Mouse (Mus musculus): ENCODE data around the gene Atp6v0c. TPM values are rescaled to one million over a fixed set of nuclear protein-coding genes. Genes with fewer than 3 reads are reported as not detected.

Atp6v0c gene
- total RNA-seq, 2 experiments from 2014 or later, result 227 to 247 TPM

DNA sequence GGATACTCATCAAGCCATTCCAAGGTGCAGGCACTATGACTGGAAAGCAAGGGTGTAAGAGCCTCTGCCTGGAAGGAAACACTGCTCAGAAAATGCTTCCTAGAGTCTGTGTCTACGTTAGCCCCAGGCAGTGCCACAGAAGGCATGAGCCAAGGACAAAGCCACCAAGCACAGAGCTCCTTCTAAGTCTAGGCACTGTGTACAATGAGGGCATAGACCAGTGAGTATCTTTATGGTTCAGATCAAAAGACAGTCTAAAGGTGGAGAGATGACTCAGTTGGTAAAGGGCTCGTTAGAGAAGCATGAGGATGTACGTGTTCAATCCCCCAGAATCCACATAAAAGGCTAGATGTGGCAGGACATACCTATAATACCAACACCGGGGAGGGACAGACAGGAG lies 31.6 kb upstream of the Atp6v0c start:
- intact Hi-C loops (cut with DNase I), result no loop called here
- DNase-seq, result no peak

DNA sequence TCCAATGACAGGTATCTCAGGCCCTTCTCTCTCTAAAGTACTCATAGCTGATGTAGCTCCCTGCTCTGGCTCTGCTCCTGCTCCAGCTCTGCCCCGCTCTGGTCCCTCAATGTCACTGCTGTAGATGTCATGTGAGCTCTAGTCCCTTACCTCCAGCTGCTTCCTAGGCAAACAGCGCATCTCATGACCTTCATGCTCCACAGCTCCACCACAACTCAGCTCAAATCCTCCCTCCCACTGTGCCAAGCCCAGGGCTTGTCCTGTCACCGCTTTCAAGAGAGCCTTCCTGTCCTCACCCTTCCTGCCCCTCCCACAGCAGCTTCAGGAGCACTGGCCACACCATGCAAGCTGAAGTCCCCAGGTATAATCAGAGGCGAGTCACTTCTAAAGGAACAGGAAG lies 30.2 kb upstream of the Atp6v0c start:
- intact Hi-C loops (cut with DNase I), result no loop called here
- no peak for DNase-seq

DNA sequence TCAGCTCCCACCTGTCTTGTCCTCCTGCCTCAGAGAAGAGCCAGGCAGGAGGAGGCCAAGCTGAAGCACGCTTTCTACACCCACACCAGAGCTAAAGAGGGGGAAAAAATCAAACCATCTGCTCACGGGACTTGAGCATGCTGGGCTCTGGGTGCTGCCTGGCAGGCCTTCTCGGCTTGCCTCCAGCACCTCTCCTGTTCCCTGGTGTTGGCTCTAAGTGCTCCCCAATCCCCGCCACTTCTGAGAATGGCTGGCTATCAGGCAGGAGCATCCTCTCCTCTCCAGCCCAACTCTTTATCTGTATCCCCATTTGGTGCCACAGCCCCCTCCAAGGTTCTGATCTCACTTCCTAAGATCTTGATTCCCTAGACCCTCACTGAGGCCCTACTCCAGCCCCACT lies 29.8 kb upstream of the Atp6v0c start:
- intact Hi-C loops (cut with DNase I), result no loop called here
- no peak for DNase-seq

DNA sequence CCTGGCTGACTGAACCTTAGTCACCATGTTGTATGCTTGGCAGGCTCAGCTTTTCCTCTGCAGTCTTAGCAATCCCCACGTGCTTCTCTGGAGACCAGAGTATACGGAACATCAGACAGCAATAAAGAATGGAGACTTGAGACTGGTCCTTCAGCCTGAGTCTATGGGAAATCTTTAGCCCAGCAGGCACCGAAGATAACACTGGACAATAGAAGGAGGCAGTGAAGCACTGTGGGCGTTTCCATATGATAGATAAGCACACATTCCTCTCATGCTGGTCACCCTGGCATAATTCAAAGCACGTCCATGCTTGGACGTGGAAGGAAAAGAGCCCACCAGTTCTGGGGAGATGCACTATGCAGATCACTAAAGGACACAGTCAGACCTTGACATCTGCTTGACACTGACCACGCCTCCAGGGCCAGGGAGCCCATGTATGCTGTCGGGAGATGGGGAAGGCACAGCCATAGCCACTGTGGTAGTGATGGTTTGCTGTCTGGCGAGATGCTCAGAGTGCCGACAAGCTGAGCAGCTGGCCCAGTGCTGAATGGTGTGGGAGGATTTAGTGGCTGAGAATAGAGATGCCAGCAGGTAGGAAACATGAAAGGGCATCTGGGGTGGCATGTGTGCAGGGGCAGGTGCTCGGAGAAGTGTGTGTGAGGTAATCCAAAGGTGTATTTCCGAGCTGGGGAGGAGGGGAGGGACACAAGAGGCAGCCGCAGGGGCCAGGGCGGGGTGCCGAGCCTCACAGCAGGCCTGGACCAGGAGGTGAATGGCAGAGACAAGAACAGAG lies 27.7 kb upstream of the Atp6v0c start:
- intact Hi-C loops (cut with DNase I), result no loop called here
- no peak for DNase-seq

DNA sequence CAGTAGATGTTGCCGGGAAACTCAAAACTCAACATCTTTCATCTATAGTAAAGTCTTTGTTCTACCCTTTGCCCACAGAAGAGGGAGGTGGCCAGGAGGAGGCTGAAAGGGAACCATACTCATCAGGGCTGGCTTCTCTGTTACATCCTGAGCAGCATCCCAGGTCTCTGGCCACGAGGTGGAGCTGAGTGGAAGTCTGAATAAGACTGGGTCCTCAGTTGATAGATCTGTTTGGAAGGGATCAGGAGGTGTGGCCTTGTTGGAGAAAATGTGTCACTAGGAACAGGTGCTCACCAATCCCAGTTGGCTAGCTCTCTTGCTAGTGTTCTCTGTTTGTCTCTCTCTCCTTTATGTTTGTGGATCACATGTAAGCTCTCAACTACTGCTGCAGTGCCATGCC lies 25.8 kb upstream of the Atp6v0c start:
- no peak for DNase-seq
- intact Hi-C loops (cut with DNase I), result no loop called here

DNA sequence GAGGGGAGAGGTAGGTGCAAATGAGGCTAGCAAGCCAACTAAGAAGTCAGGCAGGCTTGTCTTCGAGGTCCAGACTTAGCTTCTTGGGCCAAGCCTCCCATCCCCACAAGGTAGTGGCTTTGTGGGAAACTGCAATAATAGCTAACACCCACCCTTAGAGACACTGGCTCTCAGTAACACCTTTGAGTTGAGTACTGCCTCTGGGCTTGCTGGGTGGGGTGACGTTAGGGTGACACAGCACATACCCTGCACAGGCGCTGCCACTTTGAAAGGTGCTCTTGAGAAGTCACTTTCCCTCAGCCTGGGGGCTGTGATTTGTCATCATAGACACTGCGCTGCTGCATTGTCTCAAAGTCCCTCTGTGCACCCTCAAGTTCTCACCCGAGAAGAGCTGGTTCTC lies 24.3 kb upstream of the Atp6v0c start:
- no peak for DNase-seq
- intact Hi-C loops (cut with DNase I), result no loop called here

DNA sequence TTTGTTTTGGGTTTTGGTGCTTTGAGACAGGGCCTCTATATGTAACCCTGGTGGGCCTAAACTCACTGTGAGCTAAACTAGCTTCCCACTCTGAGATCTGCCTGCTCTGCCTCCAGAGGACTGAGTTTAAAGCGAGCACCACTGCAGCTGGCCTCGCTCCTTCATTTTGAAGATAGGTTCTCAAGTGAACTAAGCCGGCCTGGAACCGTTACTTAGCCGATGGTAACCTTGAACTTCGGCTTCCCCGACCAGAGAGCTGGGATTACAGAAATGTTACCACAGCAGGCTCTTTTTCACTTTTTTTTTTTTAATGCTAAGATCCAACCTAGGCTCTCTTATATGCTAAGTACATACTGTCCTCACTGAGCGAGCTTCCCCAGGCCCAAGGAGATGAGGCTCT lies 23.8 kb upstream of the Atp6v0c start:
- intact Hi-C loops (cut with DNase I), result no loop called here
- no peak for DNase-seq

DNA sequence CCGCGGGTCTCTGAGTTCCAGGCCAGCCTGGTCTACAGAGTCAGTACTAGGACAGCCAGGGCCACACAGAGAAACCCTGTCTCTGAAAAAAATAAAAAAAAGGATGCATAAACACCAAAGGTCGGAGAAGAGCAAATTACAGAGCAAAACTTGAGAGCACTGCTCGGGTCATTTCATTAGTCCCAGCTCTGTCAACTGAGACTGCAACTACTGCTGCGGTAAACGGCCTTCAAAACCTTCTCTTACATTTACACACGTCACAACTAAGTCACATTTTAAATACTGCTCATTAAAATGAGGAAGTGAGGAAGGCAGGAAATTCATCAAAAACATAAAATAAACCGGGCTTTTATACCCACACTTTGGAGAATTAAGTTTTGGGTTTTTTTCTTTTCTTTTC lies 23.3 kb upstream of the Atp6v0c start:
- no peak for DNase-seq
- intact Hi-C loops (cut with DNase I), result no loop called here

DNA sequence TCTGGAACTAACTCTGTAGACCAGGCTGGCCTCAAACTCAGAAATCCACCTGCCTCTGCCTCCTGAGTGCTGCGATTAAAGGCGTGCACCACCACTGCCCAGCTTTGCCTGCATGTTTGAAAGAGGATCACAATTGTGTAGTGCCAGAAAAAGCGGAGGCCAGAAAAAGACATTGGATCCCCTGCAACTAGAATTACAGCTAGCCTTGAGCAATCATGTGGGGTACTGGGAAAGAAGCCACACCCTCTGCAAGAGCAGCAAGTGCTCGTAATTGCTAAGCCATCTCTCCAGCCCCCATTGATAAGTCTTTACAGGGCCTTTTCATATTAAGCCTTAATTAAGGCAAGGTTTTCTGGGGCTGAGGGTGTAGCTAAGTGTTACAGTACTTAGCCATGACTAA lies 22.0 kb upstream of the Atp6v0c start:
- DNase-seq, result no peak
- intact Hi-C loops (cut with DNase I), result no loop called here

DNA sequence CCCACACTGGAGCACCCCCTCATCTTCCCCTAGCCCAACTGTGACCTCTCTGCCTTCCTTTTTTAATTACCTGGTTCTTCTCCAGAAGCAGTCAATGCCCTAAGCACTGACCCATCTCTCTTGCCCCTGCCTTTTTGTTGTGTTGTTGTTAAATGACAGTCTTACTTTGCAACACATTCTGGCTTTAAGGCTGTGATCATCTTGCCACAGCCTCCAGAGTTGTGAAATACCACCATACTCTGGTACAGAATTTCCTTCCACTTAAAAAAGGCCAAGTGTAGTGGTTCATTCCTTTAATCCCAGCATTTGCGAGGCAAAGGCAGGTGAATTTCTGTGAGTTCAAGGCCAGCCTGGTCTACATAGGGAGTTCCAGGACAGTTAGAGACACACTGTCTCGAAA lies 21.4 kb upstream of the Atp6v0c start:
- DNase-seq, result no peak
- intact Hi-C loops (cut with DNase I), result no loop called here

DNA sequence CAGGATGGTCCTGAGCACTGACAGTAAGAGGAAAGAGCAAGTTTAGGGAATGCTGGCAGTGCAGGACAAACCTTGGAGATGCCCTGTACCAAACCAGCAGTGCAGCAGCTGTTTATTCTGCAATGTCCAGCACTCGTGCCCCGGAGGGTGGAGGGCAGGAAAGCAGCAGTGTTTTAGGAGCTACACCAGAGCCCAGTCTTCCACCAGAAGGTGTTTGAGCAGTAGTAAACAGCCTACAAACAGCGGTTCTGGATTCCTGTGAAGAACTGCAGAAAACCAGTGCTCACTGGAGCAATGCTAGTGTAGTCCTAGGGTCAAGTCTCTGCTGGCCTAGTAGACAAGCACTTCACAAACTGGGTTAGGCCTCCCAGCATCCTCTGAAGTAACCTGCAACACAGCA lies 4.8 kb upstream of the Atp6v0c start:
- intact Hi-C loops (cut with DNase I), result loop anchor here (5.0 kb wide), 2 partner anchors 78 to 263 kb away; partner anchors contain the start of gene Ccnf
- no peak for DNase-seq

DNA sequence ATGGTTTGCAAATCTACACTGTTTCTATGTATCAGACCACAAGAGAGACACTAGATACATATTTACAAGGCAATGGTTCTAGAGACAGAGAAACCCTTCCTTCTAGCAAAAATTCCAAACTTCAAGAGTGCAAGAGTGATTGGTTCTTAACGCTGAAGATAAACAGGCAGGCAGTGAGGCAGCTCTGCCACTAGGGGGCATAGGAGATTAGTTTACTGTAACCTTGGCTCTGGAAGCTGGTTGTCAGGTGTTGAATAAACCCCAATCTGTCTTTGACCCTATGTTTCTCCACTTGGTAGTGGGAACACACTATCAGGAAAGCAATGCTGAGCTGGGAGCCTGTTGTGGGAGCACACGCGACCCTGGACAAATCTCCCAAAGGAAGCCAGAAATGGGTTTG lies 3.9 kb upstream of the Atp6v0c start:
- intact Hi-C loops (cut with DNase I), result loop anchor here (1.0 to 5.0 kb wide), 4 partner anchors 79 to 264 kb away; partner anchors contain the start of gene Ccnf
- DNase-seq, result peak; percentile 59 to 72

DNA sequence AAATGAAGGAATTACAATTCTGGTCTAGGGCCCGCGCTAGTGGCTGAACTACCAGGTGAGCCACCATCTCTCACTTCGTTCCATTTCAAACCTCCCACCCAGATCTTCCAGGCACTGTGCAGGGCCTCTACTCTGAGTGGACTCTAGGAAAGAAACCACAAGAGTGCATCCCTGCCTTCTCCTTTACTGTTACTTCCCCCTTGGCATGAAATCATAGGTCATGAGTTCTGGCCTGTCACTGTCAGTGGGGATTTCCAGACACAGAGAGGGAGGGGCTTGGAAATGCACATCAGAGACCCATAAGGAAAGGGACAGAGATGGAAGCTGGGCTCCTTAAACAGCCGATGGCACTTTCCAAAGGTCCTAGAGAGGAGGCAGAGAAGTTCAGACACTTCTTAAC lies 2.2 kb upstream of the Atp6v0c start:
- intact Hi-C loops (cut with DNase I), result loop anchor here (5.0 kb wide), 2 partner anchors 81 to 266 kb away; partner anchors contain the start of gene Ccnf
- no peak for DNase-seq

DNA sequence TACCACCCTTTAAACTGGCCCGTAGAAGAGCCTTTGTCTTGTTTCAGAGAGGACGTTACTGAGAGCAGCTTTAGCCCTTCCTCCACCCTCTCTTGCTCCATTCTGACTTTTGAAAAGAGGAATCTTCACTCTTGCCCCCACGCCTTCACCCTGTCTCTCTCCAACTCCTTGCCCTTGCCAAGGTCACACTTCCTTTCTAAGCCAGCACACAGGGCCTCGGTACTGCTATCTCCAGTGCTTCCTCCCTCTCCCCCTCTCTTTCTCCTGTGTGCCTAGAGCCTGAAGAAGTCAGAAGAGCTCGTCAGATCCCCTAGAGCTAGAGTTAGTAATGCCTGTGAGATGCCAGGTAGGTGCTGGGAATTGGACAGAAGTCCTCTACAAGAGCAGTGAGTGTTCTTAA lies 1.2 kb upstream of the Atp6v0c start:
- intact Hi-C loops (cut with DNase I), result loop anchor here (5.0 kb wide), 2 partner anchors 82 to 267 kb away; partner anchors contain the start of gene Ccnf
- DNase-seq, result no peak

DNA sequence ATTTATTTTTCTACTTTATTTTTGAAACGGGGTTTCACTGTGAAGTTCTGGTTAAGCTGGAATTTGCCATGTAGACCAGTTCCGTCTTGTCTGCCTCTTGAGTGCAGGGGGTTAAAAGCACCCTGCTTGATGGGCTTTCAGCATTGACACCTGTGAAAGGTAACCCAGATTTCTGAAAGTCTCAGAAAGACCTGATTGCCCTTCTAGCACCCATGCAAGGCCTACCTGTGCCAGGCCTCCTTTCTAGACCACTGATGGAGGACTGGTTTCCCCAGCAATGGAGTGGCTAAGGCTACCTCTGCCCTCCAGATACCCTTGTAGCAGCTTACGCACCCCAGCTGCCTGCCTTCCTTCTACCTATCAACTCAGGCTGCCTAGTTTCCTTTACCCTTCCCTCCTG lies 623 bp upstream of the Atp6v0c start:
- no peak for DNase-seq

DNA sequence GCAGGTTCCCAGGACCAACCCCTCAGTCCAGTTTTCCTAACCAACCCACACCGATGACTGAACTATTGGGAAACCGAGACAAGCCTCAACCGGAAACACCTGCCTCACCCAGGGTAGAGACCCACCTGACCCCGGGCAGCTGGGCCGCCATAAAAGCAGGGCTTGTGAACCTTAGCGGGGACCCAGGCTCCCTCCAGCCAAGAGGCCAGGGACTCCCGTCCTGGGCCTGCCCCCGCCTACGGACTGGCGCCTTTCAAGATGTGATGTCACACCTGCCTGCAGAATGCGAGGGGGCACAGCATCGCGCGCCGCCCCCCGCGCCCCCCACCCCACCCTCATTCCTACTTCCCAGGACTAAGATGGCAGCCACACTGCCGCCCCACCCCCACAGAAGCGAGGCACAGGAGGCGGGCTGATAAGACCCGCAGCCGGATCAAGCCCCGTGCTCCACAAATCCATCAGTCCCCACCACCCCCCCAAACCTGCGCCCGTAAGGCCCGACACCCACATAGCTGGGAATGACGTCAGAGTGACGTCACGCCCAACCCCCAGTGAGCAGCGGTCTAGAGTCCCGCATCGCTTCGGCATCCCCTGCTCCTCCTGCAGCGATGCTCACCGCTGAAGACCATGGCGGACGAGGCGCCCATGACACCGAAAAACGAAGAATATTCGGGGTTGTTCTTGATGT lies 768 bp downstream of the Atp6v0c start:
- intact Hi-C loops (cut with DNase I), result loop anchor here (2.0 kb wide), 1 partner anchor 36 kb away; the partner anchor contains the start of gene Tbc1d24
- peak; percentile 46 to 69 for DNase-seq

More for the DNA sequence above, 623 bp upstream of the Atp6v0c start:
- intact Hi-C loops (cut with DNase I), result loop anchor here (5.0 kb wide), 2 partner anchors 82 to 267 kb away; partner anchors contain the start of gene Ccnf

DNA sequence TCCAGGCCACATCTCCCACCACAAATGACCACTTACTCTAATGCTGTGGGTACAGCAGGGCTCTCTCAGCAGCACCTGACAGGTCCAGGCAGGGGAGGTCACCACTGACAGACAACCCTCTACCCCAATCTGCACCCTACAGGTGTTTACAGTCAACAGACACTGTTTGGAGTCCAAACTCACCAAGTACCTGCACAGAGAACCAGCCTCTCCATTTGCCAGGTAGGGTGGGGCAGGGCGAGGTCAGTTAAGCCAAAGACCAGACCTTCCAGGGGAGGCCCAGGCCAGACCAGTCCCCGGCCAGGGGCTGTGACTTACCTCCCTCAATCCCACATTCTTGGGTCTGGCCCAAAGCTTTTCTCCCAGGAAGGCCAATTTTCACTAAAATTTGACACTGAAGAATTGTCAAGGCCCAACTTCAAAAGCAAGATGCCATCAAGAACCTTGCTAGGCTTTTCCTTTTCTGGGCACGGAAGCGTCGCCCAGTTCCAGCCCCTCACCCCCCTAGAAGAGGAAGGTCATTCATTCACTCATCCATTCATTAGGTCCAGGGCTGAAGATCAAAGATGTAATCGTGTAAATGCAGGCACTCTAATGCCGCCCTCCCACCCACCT lies 1.5 kb downstream of the Atp6v0c start:
- DNase-seq, result no peak
- intact Hi-C loops (cut with DNase I), result loop anchor here (2.0 kb wide), 1 partner anchor 37 kb away; the partner anchor contains the start of gene Tbc1d24

DNA sequence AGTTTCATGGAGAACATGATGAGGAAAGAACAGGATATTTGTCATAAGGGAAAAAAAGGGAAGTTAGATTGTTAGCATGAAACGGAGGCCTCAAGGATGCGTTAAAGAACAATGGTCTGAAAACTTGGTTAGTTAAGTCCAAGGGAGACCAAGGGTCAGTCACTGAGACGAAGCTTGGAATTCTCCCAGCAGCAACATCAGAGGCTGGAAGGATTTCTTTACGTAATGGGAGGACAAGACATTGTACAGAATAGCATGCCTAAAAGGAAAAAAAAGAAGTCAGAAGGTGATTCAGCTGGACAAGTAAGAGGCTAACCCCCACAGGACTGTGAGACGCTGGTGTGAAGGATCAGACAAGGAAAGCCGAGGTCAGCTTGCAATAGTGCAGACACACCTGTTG lies 2.4 kb downstream of the Atp6v0c start:
- DNase-seq, result no peak
- intact Hi-C loops (cut with DNase I), result no loop called here

DNA sequence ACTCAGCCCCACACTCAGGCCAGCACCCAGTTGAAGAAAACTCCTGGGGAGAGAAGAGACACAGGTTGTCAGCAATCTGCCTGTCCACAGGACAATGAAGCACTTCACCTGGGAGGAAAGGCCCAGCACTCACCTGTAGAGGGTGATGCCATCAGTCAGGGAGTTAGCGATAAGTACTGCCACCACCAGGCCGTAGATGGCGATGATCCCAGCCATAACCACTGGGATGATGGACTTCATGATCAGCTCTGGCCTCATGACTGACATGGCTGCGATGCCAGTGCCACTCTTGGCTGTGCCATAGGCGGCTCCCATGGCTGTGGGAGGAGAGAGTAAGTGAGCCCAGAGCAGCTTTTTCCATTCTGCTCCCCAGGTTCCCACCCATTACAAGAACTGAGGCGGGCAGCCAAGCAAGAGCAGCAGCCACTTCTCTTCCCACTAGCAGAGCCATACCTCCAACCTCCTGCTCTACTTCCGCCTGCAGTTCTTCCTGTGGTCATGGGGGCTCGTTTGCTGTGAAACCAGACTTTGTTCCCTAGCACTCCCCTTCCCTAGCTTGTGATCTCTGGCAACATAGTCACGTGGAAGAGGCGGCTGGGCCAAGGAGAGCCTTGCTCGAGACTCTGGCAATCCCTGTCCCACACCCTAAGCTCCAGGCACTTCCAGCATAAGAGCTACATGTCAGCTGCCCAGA lies 4.8 kb downstream of the Atp6v0c start:
- intact Hi-C loops (cut with DNase I), result no loop called here
- peak in 1 of 2 experiments; percentile 12 for DNase-seq

DNA sequence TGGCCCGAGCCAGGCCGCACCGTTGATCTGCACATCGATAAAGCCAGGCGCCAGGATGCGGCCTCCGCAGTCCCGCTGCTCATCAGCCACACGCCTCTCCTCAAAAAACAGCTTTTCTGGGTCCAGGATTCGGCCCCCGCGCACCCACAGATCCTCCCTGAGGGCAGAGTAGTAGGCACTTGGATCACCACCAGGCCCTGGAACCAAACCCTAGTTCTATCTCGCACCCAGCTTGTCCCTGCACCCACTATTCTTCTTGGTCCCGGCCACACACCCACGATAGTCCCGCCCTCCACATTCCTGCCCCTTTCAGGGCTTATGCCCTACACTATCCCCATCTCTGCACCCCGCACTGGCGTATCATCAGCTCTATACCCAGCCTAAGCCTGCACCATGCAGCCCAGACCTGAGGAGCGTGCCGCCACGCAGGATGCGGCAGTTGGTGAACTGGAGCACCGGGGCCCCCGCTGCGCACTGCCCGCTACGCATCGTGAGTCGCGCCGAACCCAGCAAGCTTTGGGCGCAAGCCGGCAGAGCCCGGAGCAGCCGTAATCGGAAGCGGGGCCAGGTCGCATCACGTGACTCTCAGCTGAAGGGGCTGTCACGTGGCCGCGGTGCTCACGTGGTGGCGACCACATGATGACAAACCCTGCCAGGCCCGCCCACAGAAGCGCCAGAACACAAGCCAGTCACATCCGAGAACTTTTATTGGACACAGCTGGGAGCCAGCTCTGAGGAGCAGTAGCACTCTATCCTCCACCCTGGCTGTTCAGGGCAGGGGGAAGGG lies 6.1 kb downstream of the Atp6v0c start, which contains the start of gene Amdhd2:
Gene Amdhd2 (minus strand): TSS at position 591 of the 787 bp plus-strand sequence.
- peak; percentile 96 to 97 for DNase-seq
- intact Hi-C loops (cut with DNase I), result no loop called here

All from heart, postnatal 36 days (tissue).